Mouse (Mus musculus) lung, adult 18-20 months (tissue): ENCODE data around the gene Sh3bp5.

ENCODE experiments used
- DNase-seq, 2 experiments: peaks; one replicate each; pipeline ENCODE4 v3.0.0; 2022; ENCODE audit warnings: mixed read lengths in 2 of 2

Gene Sh3bp5

DNA sequence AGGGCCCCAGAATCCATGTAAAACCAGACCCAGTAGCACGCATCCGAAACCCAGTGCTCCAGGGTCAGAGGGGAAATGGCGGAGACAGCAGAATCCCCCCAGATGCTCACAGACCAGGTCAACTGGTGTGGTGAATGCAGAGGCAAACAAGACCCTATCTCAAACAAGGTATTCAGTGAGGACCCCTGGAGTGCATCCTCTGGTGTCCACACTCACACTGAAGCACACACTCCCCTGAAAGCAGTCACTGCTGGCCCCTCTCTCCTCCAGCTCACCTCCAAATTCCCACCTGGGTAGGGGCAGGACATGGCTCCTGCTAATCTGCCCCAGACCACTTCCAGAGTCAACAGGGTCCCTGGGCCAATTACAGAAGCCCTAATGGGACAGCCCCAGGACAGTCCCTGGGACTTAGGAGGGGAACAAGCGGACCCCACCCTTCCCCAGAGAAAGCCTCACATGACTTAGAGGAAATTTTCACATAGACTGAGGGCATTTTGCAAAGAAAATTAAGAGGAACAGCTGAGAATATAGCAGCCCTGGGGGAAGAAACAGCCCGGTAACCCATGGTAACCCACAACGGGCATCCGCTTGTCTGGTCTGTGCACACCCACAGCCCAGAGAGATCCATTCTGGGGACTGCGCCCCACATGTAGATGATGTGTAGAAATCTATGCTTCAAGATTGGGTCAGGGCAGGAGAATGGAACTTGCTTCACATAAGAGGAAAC lies 46.3 kb downstream of the Sh3bp5 start:
- no peak for DNase-seq

DNA sequence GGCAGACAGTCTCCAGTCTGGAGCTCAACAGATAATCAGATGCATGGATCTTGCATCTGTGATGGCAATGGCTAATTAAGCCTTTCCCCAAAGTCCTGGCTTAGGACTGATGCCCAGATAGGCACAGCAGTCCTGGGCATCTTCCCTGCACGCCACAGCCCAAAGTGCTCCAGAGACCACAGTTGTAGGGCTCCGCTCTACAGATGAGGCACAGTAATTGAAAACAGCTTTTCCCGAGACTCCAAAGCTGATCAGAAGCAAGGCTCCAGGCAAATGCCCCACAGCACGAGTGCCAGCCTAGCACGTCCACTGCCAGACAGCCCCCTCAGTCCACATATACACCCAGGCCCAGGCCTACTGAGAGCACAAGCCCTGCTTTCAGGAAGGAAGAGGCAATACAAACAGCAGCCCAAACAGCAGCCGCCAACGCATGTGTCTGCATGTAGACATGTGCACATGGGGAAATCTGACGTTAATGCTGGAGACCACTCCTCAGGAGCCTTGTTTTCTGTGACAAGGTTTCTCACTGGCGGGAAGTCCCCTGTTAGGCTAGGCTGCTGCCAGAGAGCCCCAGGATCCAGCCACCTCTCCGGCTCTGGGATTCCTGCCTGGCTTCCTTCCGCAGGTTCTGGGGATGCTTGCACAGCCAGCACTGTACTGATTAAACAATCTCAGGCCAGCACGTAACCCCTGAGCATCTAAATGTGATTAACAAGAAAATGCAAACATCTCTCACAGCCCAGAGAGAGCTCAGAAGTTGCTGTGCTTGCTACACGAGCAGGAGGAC lies 47.6 kb downstream of the Sh3bp5 start:
- DNase-seq, result no peak

DNA sequence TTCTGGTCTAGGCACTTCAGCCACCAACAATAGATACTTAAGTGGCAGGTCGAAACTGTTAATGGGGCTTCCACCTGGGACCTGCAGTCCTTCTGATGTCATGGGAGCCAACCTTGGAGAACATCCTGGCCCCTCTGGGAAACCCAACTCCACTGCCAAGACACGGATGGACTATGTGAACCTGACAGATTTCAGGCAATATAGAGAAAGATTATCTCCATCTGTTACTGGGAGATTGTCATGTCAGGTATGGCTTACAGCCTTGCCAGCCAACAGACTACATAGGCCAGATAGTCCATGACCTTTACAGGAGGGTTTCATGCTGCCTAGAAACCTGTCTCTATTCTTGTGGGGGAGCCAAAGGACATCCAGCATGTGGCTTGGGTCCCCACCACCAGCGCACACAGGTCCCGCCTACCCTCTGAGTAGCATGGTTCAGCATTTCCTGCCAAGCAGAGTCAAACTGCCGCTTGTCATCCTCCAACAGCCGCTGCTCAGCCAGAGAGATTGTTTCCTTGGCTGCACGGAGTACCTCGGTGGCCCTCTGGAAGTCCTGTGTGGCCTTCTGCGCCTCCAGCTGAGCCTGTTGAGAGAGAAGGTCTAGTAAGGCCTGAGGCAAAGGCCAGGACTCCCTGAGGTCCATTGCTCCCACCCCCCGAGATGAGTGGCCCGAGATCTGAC lies 48.4 kb downstream of the Sh3bp5 start:
- DNase-seq, result no peak

DNA sequence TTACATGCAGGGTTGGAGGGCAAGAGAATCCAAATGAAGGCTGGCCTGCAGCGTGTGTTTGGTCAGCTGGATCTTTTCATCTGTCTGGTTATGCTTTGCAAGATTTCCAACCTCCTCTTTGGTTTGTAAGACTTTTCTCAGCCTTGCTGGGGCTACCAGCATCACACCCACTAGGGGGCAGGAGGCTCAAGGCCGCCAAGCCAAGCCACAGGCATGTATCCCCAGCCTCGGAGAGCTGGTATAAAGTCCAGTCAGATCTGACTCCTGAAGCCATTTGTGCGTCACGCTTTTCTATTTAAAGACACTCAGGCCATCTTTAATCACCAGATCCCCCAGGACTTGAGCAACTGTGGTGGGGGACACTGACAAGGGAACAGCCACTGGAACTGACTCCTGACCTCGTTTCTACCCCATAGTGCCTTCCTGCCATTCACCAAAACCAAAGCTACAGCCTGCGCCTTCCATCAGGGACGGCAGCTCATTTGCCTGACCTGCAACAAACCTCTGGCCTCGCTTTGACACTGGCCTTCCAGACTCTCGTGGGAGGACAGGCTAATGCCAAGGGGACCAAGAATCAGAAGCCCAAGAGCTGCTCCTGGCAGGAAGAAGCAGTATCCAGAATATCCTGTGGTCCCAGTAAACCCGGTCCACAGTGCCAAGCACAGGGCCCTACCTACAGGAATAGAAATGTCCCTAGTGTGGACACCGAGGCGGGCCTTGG lies 49.7 kb downstream of the Sh3bp5 start:
- DNase-seq, result peak; percentile 81 to 85

DNA sequence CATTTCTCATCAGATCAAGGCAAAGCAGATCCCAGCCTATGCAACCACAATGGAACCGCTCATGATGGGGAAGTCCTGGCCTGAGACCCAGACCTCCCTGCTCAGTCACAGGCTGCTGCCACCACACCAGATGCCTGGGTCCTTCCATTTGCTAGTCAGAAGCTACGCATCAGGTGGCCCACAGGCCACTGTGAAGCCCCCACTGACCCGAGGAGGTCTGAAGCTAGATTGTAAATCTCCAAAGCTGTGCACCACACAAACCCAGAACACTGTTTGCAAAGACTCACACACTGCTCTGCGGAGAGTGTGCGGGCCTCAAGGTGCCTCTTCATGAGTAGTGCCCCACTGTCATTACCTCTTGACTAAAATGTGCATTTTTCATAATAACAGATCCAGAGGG lies 50.5 kb downstream of the Sh3bp5 start:
- DNase-seq, result no peak

DNA sequence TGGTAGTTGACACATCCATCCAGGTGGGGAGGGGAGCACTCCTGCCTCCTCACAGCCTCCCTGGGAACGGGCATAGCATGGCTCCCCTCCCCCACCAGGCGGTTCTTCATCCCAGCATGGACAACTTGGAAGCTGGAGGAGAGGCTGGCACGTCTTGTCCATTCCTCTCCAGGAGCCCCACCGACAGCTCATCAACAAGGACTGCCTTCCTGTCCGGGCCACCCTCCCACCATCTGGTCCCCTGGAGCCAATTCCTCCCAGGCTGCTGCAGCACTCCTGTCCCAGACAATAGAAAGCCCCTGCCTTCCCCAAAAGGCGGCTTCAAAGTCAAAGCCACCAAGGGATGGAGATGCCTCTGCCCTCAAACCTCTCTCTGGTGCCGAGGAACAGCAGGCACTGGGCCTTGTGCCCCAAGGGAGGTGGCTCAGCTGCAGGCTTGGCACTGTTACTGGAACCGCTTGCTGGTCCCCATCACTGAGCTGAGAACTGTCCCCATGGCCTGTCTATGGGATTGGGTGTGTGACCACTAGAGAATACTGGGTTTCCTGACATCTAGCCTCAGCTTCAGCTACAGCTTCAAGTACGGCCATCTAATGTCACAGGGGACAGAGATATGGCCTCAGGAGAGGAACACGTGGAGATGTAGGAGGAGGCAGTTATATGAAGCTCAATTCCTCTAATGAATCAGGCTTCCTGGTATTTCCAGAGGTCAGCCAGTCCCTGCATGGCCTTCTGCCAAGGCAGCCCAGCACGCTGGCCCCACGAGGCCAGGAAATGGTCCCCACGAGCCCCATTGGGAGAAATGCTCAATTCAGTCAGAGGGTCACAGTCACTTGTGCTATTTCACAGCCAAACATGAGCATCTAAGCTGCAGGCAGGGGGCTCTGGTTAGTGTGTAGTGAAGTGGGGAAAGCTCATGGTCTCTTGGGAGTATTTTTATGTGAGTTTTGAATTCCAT lies 51.2 kb downstream of the Sh3bp5 start:
- no peak for DNase-seq

DNA sequence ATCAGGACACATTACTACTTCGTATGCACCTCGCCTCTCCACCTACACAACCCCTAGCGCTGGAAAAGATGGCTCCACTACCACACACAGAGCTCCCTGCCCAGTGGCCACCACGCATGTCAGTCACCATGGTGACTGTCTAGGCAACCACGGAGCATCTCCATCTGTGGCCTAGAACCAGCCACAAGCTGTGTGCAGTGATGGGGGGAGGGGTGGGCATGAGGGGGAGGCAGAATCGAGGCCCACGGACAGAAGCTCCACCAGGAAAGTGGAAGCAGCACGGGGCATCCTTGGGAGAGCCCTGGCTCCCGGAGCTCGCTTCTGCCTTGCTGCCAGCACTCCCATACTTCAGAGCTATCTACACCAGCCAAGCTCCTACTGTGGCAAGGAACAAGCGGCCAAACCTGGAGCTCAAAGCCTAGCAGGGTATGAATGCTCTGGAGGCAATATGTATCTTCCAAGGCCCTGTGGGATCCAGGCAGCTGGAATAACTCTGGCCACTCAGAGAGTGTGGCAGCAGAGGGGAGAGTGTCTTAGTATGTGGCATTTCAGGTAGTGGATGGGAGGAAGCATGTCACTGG lies 52.3 kb downstream of the Sh3bp5 start:
- no peak for DNase-seq

DNA sequence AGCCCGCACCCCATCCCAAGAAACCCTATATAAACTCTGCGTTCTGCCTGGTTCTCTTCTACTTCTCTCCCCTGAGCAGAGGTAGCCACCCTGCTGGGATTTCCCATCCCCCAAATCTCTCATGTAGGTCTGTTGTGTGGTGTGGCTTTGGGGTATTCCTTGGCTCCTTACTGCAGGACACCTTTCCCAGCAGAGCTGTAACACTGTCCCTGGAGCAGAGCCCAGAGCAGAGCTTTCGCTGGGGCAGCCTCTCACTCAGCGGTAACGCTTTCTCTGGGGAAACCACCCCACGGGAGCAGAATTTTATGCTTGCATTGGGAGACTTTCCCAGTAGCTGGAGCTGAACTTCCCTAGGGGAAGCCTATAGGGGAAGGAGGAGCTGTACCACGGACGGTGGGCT lies 53.6 kb downstream of the Sh3bp5 start:
- DNase-seq, result no peak

DNA sequence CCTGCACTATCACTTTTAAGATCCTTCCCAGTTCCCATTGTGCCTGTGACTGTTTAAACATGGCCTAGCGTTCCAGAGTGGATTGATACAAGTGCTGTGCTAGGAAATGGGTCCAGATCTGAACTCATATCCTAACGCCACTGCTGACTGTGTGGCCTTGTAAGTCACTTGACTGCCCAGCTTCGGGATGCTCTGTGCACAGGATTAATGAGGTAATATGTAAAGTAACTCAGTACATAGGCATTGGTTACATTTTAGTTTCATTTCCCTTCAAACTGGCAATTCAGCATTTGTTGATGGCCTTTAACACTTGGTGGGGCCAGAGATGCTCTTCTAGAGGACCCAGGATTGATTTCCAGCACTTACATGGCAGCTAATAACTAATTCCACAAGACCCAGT lies 59.5 kb downstream of the Sh3bp5 start:
- no peak for DNase-seq

DNA sequence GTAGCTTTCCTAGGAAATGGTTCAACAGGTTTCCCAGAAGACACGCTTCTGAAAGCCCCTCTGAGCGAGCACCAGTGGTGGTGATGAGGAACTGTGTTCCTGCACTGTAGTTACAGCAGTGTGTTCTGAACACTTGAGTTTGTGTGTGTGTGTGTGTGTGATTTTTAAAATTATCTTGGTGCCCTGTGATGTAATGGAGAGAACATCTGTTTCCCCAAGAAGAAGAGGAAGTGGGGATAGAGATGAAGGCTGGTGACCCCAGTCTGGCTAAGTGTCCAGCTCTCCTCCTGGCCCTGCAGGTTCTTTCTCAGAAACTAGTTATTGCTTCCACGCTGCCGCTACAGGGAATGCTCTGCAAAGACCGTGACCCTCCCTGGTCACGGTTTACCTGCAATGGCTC lies 61.5 kb downstream of the Sh3bp5 start:
- no peak for DNase-seq

DNA sequence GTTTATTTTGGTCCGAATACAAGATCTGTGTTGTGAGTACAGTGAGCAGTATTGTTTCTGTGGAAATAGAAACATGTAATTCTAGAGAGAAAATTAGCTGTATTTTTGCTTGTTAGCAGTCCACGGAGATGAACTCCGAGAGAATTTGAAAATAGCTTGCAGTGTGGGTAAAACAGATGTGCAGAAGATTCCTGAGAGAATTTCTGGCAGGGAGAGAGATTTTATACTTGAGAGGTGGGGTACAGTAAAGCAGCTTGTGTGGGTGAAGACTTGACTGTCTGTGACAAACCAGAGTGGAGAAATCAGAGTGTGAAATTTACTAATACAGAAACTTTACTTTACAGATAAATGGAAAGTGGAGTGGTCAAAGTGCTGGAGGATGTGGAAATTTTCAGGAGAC lies 66.5 kb downstream of the Sh3bp5 start:
- no peak for DNase-seq

DNA sequence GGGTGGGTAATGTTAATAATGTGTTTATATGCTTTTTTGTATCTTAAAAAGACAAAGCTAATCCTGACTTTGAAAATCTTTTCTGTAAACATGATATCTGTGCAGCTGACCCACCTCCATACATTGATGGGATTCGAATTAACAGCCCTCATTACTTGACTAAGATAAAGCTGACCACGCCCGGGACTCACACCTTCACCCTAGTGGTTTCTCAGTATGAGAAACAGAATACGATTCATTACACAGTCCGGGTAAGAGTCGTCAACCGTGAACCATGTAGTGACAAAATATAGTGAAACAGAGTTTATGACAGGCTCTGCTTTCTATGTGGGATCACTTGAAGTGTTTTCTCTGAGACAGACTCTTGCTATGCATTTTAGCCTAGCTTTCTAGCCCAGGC lies 67.9 kb downstream of the Sh3bp5 start:
- no peak for DNase-seq

DNA sequence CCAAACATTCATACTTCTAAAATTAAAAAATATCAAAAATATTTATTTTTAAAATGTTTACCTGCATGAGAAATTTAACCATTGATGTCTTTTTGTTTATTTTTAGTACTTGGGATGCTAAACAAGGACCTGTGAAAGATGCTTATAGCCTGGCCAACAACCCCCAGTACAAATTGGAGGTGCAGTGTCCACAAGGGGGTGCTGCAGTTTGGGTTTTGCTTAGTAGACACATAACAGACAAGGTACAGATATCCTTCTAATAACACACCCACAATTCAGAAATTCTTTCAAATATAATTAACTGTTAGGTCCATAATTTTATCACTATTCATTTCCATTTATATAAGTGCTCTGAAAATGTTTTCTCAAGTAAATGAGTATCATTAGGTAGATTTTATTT lies 70.5 kb downstream of the Sh3bp5 start:
- DNase-seq, result peak; percentile 65 to 66

DNA sequence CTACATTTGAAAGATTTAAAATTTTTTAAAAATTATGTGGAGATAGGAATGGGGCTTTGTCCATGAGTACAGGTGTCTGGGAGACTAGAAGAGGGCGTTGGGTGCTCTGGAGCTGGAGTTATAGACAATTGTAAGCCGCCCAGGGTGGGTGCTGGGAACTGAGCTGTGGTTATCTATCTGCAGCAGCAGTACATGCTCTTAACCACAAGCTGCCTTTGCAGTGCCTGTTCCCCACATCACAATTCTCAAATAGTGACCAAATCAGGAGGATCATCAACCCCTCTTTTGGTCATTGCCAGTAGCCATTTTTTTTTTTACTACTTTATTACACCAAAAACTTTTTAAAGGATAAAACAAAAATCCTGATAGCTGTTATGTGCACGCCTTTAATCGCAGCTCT lies 71.3 kb downstream of the Sh3bp5 start:
- DNase-seq, result no peak

DNA sequence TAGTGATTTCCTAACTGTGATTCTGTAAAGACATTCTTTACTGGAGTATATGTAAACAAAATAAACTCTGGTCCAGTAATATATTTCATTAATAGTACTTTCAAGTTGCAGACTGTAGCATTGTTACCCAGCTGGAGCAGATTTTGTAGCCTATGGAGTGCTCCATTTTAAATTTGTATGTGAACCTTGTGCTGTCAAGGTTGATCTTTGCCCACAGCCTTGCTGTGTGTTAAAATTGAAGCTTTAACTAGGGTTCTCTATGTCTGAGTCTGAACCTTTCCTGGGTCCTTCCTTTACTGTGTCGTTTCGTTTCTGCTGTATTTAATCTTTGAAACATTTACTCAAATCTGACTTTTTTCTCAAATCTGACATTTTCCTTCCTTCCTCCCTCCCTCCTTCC lies 73.6 kb downstream of the Sh3bp5 start:
- DNase-seq, result no peak

DNA sequence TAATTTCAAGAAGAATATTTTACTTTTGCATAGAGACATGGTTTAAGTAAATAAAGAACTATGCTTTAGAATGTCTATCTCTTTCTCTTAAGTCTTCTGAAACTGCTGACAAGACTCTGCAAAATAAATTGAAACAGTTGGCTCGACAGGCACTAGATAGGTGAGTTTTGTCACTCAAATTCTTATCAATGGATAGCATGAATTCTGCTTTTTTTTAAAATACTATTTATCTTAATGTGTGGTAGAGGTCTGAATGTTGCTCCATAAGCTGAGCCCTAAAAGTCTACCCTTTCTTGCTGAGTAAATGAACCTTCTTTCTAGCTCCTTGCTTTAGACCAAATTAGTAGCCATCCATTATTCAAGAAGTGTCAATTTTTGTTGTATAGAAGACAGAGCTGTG lies 90.5 kb downstream of the Sh3bp5 start:
- DNase-seq, result no peak

DNA sequence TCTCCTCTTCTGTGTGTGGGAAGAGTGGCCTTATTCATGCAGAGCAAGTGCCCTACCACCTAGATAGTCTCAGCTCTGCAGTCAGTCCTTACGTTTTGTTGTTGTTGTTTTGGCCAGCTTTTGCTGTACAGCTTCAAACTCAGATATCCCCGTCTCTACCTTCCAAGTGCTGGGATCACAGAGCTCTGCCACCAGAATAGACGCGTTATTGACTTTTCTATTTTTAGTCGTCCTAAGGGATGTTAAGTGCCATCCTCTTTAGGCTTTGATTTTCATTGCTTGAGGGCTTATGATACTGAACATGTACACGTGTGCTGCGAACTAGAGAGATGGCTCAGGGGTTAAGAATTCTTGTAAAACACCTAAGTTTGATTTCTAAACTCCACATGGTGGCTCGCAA lies 92.6 kb downstream of the Sh3bp5 start:
- DNase-seq, result no peak

DNA sequence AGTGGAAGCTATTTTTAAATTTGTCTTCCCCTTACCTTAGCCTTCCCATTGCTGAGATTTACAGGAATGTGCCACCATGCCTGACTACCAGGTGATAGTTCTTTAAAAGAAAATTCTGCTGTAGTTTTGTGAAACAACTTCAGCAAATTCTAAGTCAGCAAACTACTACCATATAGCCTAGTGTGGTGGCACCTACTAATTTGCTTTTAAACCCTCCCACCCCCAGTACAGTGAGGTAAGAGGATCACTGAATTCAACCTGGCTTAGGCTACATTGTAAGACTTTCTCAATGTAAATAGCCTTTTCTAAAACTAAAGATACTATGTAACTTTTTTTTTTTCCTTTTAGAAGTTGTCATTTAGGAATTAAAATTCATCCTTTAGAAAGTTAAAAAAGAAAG lies 97.9 kb downstream of the Sh3bp5 start:
- DNase-seq, result no peak

DNA sequence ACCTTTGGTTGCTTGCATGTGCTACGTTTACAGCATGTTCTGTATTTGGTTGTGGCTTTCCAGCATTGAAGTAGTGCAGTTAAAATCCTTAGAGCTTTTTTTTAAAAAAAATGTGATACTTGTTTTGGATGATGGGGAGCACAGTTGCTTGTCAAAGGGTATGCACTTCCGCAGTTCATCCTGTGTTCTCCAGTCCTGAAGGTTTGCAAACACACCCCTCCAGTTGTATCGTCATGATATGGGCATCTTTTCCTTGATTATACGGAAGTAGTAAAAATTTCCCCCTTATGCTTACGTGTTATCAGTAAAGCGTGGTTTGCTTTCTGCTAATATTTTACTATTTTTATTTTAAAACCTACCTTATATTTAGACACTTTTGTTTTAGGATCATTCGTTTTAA lies 98.5 kb downstream of the Sh3bp5 start:
- no peak for DNase-seq

DNA sequence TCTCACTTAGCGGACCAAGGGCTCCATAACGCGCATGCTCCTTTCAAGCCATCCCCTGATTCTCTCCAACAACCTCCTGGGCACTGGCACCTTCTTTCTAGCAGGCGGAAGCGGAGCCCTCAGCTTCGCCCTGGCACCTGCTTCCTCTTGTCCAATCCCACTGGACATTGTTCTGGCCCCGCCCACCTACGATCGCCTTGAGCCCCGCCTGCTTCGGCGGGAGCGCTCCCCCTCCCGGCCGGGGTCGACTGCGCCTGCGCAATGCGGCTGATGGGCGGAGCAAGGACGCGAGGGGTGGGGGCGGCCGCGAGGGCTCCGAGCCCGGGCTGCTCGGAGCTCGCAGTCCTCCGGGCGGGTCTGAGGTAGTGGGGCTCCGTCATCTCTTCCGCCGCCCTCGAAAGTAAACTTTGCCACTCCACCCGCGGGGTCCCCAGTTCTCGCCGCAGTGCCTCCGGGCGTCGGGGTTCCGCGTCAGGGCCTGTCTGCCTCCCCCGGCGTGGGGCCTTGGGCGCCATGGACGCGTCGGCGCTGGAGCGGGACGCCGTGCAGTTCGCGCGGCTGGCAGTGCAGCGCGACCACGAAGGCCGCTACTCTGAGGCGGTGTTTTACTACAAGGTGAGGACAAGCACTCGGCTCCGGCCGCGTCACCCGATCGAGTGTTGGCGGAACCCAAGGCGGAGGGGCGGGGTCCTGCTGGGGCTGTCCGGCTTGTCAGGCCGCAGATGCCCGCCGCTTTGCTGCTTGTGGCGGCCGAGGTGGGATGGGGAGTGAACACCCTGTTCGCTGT lies 99.3 kb downstream of the Sh3bp5 start, which contains the start of gene Capn7:
Gene Capn7 (plus strand): TSS at position 270 of the 787 bp plus-strand sequence.
- peak; percentile 97 to 98 for DNase-seq

DNA sequence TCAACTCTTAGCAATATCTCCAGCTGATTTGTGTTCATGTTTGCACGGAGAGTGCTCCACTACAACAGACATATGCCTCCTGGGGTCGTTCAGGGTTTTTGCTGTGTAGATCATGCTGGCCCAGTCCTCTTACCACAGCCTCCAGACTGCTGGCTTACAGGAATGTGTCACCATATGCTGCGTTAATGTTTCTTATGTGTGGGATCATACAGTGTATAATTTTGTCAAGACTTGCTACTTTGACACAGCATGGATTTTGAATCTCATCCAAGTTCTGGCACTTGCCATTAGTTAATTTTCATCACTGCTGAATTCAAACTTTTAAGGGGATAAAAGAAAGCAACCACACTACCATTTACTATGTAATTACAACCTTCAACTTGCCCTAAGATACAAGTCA lies 100.1 kb downstream of the Sh3bp5 start:
- DNase-seq, result no peak
